Mouse (Mus musculus) spleen, adult 2 months (tissue): ENCODE results near the gene Bola3. TPM values are rescaled to one million over a fixed set of nuclear protein-coding genes. Genes with fewer than 3 reads are reported as not detected.

Source experiments
- DNase-seq, 2 experiments: peaks; one replicate each; pipeline versions ENCODE4 v3.0.0 to v3.0.0-alpha.2; 2012 to 2021; ENCODE audit warnings: low spot score in 2 of 2, low read depth in 1 of 2
- H3K27ac ChIP-seq: fragments of 200-500 bp; 2 replicates; pipeline ENCODE4 v1.5.1; 2012; ENCODE audit warnings: low read length, inconsistent platforms; ENCODE audit not compliant: insufficient read depth
- H3K27me3 ChIP-seq: fragments of 200-500 bp; 2 replicates; pipeline ENCODE4 v1.6.1; 2012; ENCODE audit warnings: mild to moderate bottlenecking, moderate library complexity, low read length, inconsistent platforms; ENCODE audit not compliant: control insufficient read depth, insufficient read depth
- H3K36me3 ChIP-seq: fragments of 200-500 bp; 2 replicates; pipeline ENCODE4 v1.6.1; 2012; ENCODE audit warnings: mild to moderate bottlenecking, low read length, inconsistent platforms; ENCODE audit not compliant: control insufficient read depth, insufficient read depth
- H3K4me1 ChIP-seq: fragments of 200-500 bp; 2 replicates; pipeline ENCODE4 v1.6.1; 2011; ENCODE audit warnings: inconsistent platforms; ENCODE audit not compliant: control insufficient read depth, insufficient read depth, insufficient read length
- H3K4me3 ChIP-seq: fragments of 200-500 bp; 2 replicates; pipeline ENCODE4 v1.5.1; 2011; ENCODE audit warnings: mild to moderate bottlenecking, inconsistent platforms; ENCODE audit not compliant: insufficient read depth, insufficient read length; ENCODE audit errors: extremely low read depth
- CTCF ChIP-seq: fragments of 200-500 bp; IDR thresholded peaks from 2 replicates; pipeline ENCODE4 v1.5.1; 2011; ENCODE audit warnings: mild to moderate bottlenecking, inconsistent platforms; ENCODE audit not compliant: insufficient read depth, insufficient read length, insufficient replicate concordance; ENCODE audit errors: extremely low read depth
- POLR2A ChIP-seq: fragments of 200-500 bp; IDR thresholded peaks from 2 replicates; pipeline ENCODE4 v1.6.1; 2011; ENCODE audit warnings: low read depth, low read length, inconsistent platforms
- WGBS: fragments of 180-500 bp; shearing (Covaris S2); methylation state at CpG from one replicate; pipeline ENCODE4 v1.1.7; 2018; 5-methylcytosine and 5-hydroxymethylcytosine counted together
- polyA plus RNA-seq: library from polyadenylated mRNA; depleted of rRNA; stranded (reverse); fragments of >200 nt; gene quantifications from 2 replicates; pipeline ENCODE4 v1.2.3, GENCODE M21; 2012

Gene Bola3
- polyA plus RNA-seq, 1 experiment = 74.0 TPM

- Histone ChIP-seq H3K27me3 (no peaks in the 10 kb centered on the region), H3K4me1 (peaks cover 5% of the 10 kb centered on the region), H3K27ac (no peak overlapping the region), H3K36me3 (peaks cover 5% of the 10 kb centered on the region), H3K4me3 (no peak overlapping the region)
- 83% methylated on average over 3 of the region's 3 CpGs for WGBS
- TF ChIP-seq POLR2A = no peak
- TF ChIP-seq CTCF = no peak
- DNase-seq = no peak
These were observed 1.0 kb upstream of the Bola3 start for GRCm38 (mm10) chr6:83347916-83348315.

- H3K27me3 ChIP-seq = no peaks in the 10 kb centered on the region
- peaks cover 4% of the 10 kb centered on the region for H3K36me3 ChIP-seq
- DNase-seq = peak; percentile 58 to 92
- TF ChIP-seq POLR2A (peak; percentile 60), CTCF (peak; percentile 97)
- no peak overlapping the region; the same call in 1 of the 2 replicates for H3K27ac ChIP-seq
- peak overlapping the region; percentile 74 for H3K4me3 ChIP-seq
- whole genome bisulfite sequencing = under 1% methylated on average over 53 of the region's 53 CpGs
- peaks cover 5% of the 10 kb centered on the region for H3K4me1 ChIP-seq
These were observed 469 bp downstream of the Bola3 start for GRCm38 (mm10) chr6:83349274-83349958.

GRCm38 (mm10) chr6:83350172-83350571, 1.2 kb downstream of the Bola3 start:
- peak overlapping the region; percentile 74 for H3K4me3 ChIP-seq
- TF ChIP-seq CTCF (no peak), POLR2A (no peak)
- 85% methylated on average over 7 of the region's 7 CpGs for WGBS
- no peak for DNase-seq
- no peak overlapping the region for H3K27ac ChIP-seq
- no peaks in the 10 kb centered on the region for H3K27me3 ChIP-seq
- H3K36me3 ChIP-seq = peaks cover 4% of the 10 kb centered on the region
- H3K4me1 ChIP-seq = peaks cover 5% of the 10 kb centered on the region

- H3K4me3 ChIP-seq = no peak overlapping the region
- 92% methylated on average over 16 of the region's 16 CpGs for WGBS
- H3K27ac ChIP-seq = no peak overlapping the region; the same call in 1 of the 2 replicates
- peaks cover 5% of the 10 kb centered on the region for H3K4me1 ChIP-seq
- H3K36me3 ChIP-seq = peaks cover 5% of the 10 kb centered on the region
- no peaks in the 10 kb centered on the region for H3K27me3 ChIP-seq
- no peak for TF ChIP-seq CTCF
- TF ChIP-seq POLR2A = no peak
- no peak for DNase-seq
These were observed 2.0 kb downstream of the Bola3 start for GRCm38 (mm10) chr6:83350851-83351405.

GRCm38 (mm10) chr6:83351490-83352160, 2.7 kb downstream of the Bola3 start:
- DNase-seq = no peak
- H3K27ac ChIP-seq = peak overlapping the region; percentile 41; the same call in 1 of the 2 replicates
- H3K27me3 ChIP-seq = no peaks in the 10 kb centered on the region
- WGBS = 74% methylated on average over 7 of the region's 7 CpGs
- H3K4me3 ChIP-seq = no peak overlapping the region
- TF ChIP-seq CTCF = no peak
- no peak for TF ChIP-seq POLR2A
- H3K36me3 ChIP-seq = peaks cover 5% of the 10 kb centered on the region
- H3K4me1 ChIP-seq = peaks cover 5% of the 10 kb centered on the region

- no peak for DNase-seq
- Histone ChIP-seq H3K4me3 (no peak overlapping the region), H3K27me3 (no peaks in the 10 kb centered on the region), H3K36me3 (peaks cover 5% of the 10 kb centered on the region), H3K4me1 (peaks cover 5% of the 10 kb centered on the region), H3K27ac (no peak overlapping the region)
- TF ChIP-seq CTCF (no peak), POLR2A (no peak)
- WGBS = 94% methylated on average over 24 of the region's 24 CpGs
These were observed 3.9 kb downstream of the Bola3 start for GRCm38 (mm10) chr6:83352666-83353410.
